Mouse (Mus musculus) myocyte (in vitro differentiated cells): ENCODE measurements around the gene Vdr. TPM values are rescaled to one million over a fixed set of nuclear protein-coding genes. Genes with fewer than 3 reads are reported as not detected.

Experiments
- H3K27me3 ChIP-seq: one replicate; pipeline ENCODE4 v1.6.1; 2011; ENCODE audit not compliant: control insufficient read depth, insufficient read depth, insufficient read length
- H3K36me3 ChIP-seq: one replicate; pipeline ENCODE4 v1.6.1; 2011; ENCODE audit not compliant: control insufficient read depth, insufficient read depth
- H3K4me2 ChIP-seq: one replicate; pipeline ENCODE4 v1.6.1; 2011; ENCODE audit warnings: low read depth, control low read depth
- H3K4me3 ChIP-seq: one replicate; pipeline ENCODE4 v1.5.1; 2011; ENCODE audit warnings: mild to moderate bottlenecking, control low read depth, moderate library complexity
- H3K79me2 ChIP-seq: one replicate; pipeline ENCODE4 v1.6.1; 2011; ENCODE audit not compliant: control insufficient read depth, insufficient read depth
- H3ac ChIP-seq: one replicate; pipeline ENCODE4 v1.6.1; 2011; ENCODE audit not compliant: control insufficient read depth, insufficient read length
- CEBPB ChIP-seq: IDR thresholded peaks from 2 replicates; pipeline ENCODE4 v1.6.1; 2011; ENCODE audit warnings: mild to moderate bottlenecking, moderate library complexity; ENCODE audit not compliant: poor library complexity, insufficient read depth, severe bottlenecking
- E2F4 ChIP-seq: IDR thresholded peaks from one replicate; pipeline ENCODE4 v1.6.1; 2011; ENCODE audit warnings: mild to moderate bottlenecking, control low read depth, moderate library complexity; ENCODE audit not compliant: insufficient read depth
- MAX ChIP-seq: IDR thresholded peaks from one replicate; pipeline ENCODE4 v1.6.1; 2011; ENCODE audit warnings: low read depth, mild to moderate bottlenecking, control low read depth
- MYOD1 ChIP-seq, 3 experiments: IDR thresholded peaks; one replicate each; pipeline ENCODE4 v1.6.1; 2011; ENCODE audit warnings: control low read depth in 2 of 3, low read depth in 2 of 3, mild to moderate bottlenecking in 2 of 3, moderate library complexity in 1 of 3; ENCODE audit not compliant: insufficient read length in 2 of 3, control insufficient read depth in 1 of 3
- MYOG ChIP-seq, 3 experiments: IDR thresholded peaks; one replicate each; pipeline ENCODE4 v1.6.1; 2011; ENCODE audit warnings: control low read depth in 2 of 3, low read depth in 2 of 3, mild to moderate bottlenecking in 2 of 3; ENCODE audit not compliant: insufficient read length in 2 of 3, control insufficient read depth in 1 of 3, insufficient read depth in 1 of 3
- POLR2A ChIP-seq: IDR thresholded peaks from one replicate; pipeline ENCODE4 v1.6.1; 2011; ENCODE audit warnings: low read depth, mild to moderate bottlenecking, control low read depth, moderate library complexity; ENCODE audit not compliant: insufficient read length
- POLR2AphosphoS2 ChIP-seq: IDR thresholded peaks from one replicate; pipeline ENCODE4 v1.6.1; 2011; ENCODE audit warnings: low read depth, control low read depth; ENCODE audit not compliant: insufficient read length
- REST ChIP-seq: IDR thresholded peaks from one replicate; pipeline ENCODE4 v1.6.1; 2011; ENCODE audit warnings: mild to moderate bottlenecking, control low read depth, moderate library complexity; ENCODE audit not compliant: insufficient read depth, insufficient read length
- SRF ChIP-seq: IDR thresholded peaks from one replicate; pipeline ENCODE4 v1.6.1; 2011; ENCODE audit warnings: low read depth; ENCODE audit not compliant: control insufficient read depth, insufficient read length
- TCF12 ChIP-seq: IDR thresholded peaks from one replicate; pipeline ENCODE4 v1.6.1; 2011; ENCODE audit warnings: mild to moderate bottlenecking, control low read depth; ENCODE audit not compliant: poor library complexity, insufficient read depth, severe bottlenecking
- TCF3 ChIP-seq: IDR thresholded peaks from one replicate; pipeline ENCODE4 v1.6.1; 2011; ENCODE audit warnings: low read depth, control low read depth; ENCODE audit not compliant: insufficient read length
- USF1 ChIP-seq: IDR thresholded peaks from one replicate; pipeline ENCODE4 v1.6.1; 2011; ENCODE audit warnings: low read depth, mild to moderate bottlenecking, control low read depth, moderate library complexity
- polyA plus RNA-seq: library from polyadenylated mRNA; unstranded; fragments of >200 nt; fragmentation: generic; extraction: Trizol; gene quantifications from one replicate; pipeline ENCODE4 v1.2.1, GENCODE M21; 2012; ENCODE audit warnings: missing spikeins

Gene Vdr
- polyA plus RNA-seq, 1 experiment, result 9.8 TPM

- H3K79me2 ChIP-seq, result peaks cover 51% of the 10 kb centered on the region
- no peak overlapping the region for H3ac ChIP-seq
- TF ChIP-seq MYOD1 (IDR thresholded peaks at IDR 0.05; ENCODE audit: control insufficient read depth in 1 of 3, insufficient read length in 2 of 3, low read depth in 2 of 3) (no peak), USF1 (no peak), POLR2AphosphoS2 (no peak), CEBPB (no peak), E2F4 (no peak)
- H3K4me2 ChIP-seq, result no peak overlapping the region
- H3K27me3 ChIP-seq, result no peaks in the 10 kb centered on the region
- H3K36me3 ChIP-seq, result no peaks in the 10 kb centered on the region
- no peak overlapping the region for H3K4me3 ChIP-seq
These were observed 89.0 kb downstream of the Vdr start for GRCm38 (mm10) chr15:97821321-97821982.

DNA sequence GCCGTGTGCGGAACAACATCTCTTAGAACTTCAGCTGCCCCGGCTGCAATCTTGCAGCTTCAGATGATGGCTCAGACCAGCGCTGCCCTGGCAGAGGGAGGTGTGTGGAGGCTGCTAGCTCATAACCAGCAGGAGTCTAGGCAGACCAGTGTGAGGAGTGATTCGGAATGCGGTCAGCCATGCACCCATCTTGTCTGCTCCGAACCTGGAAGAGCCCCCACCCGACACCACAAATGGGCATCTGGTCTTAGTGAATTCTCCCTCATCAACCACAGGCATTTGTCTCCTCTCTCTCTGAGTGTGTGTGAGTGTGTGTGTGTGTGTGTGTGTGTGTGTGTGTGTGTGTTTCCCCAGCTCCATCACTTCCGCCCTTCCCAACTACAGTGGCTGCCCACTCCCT is 90.5 kb downstream of the Vdr start:
- H3K36me3 ChIP-seq, result no peaks in the 10 kb centered on the region
- TF ChIP-seq MYOG (IDR thresholded peaks at IDR 0.05; ENCODE audit: control insufficient read depth in 1 of 3, insufficient read depth in 1 of 3, insufficient read length in 2 of 3, low read depth in 2 of 3) (peak in 1 of 3 experiments; percentile 73), SRF (no peak), MYOD1 (IDR thresholded peaks at IDR 0.05; ENCODE audit: control insufficient read depth in 1 of 3, insufficient read length in 2 of 3, low read depth in 2 of 3) (peak in 2 of 3 experiments; percentile 1 to 57)
- no peak overlapping the region for H3K4me3 ChIP-seq
- H3ac ChIP-seq, result no peak overlapping the region
- no peak overlapping the region for H3K4me2 ChIP-seq
- H3K79me2 ChIP-seq, result peaks cover 60% of the 10 kb centered on the region
- H3K27me3 ChIP-seq, result no peaks in the 10 kb centered on the region

DNA sequence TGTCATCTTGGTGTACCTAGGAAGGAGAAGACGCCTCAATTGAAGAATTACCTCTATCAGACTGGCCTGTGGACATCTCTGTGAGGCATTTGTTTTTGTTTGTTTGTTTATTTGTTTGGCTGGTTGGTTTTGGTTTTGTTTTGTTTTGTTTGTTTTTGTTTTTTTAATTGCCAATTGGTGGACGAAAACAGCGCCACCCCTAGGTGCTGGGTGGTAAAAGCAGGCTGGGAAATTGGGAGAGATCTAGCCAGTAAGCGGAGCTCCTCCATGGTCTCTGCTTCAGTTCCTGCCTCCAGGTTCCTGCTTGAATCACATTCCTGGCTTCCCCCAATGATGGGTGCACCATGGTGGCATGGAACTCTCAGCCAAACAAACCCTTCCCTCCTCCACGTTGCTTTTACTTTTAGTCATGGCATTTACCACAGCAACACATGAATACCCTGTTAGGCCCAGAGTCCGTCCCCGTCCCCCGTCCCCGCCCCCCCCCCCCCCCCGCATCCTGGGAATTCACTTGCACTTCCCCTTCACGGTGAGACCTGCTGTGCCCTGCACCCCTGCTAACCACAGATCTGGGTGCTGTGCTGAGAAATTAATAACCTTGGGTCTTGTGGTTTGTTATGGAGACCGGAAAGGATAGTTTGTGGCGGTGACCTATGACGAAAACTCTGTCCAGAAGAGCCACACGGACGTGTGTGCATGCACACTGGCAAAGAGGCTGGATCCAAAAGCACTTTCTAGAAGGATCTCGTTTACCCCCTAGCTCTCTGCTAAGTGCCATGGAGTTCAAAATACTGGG is 94.0 kb downstream of the Vdr start:
- TF ChIP-seq MYOG (IDR thresholded peaks at IDR 0.05; ENCODE audit: control insufficient read depth in 1 of 3, insufficient read depth in 1 of 3, insufficient read length in 2 of 3, low read depth in 2 of 3), result no peak
- TF ChIP-seq TCF12, result no peak
- no peak for TF ChIP-seq POLR2A
- no peak for TF ChIP-seq POLR2AphosphoS2
- TF ChIP-seq REST, result no peak
- no peak for TF ChIP-seq USF1
- TF ChIP-seq E2F4, result no peak
- TF ChIP-seq MYOD1 (IDR thresholded peaks at IDR 0.05; ENCODE audit: control insufficient read depth in 1 of 3, insufficient read length in 2 of 3, low read depth in 2 of 3), result no peak
- no peak for TF ChIP-seq TCF3
- no peak for TF ChIP-seq CEBPB
- no peak for TF ChIP-seq SRF
- TF ChIP-seq MAX, result no peak
- H3K36me3 ChIP-seq, result no peaks in the 10 kb centered on the region

DNA sequence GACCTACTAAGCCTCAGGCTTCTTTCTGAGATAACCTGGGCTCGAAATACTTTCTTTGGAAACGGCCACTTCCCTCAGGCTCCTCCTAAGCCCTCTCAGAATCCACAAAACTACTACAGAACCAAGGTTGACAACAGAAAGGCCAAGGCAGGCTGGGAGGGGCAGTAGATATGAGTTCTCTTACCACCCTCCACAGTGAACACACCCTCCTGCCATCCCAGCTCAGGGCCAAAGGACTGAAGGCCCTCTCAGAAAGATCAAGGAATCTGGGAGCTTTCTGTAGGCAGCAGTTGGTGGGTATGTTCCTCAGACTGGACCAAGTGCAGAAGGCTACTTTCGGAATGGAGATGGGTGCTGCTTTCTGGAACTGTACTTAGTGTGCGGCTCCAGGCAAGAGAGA is 95.2 kb downstream of the Vdr start:
- TF ChIP-seq TCF12 (no peak), USF1 (no peak), MYOD1 (IDR thresholded peaks at IDR 0.05; ENCODE audit: control insufficient read depth in 1 of 3, insufficient read length in 2 of 3, low read depth in 2 of 3) (no peak), SRF (no peak), TCF3 (no peak), MAX (no peak), REST (no peak), MYOG (IDR thresholded peaks at IDR 0.05; ENCODE audit: control insufficient read depth in 1 of 3, insufficient read depth in 1 of 3, insufficient read length in 2 of 3, low read depth in 2 of 3) (no peak)
- H3ac ChIP-seq, result no peak overlapping the region
- no peaks in the 10 kb centered on the region for H3K27me3 ChIP-seq
- no peak overlapping the region for H3K4me3 ChIP-seq
- H3K4me2 ChIP-seq, result no peak overlapping the region
- peaks cover 18% of the 10 kb centered on the region for H3K79me2 ChIP-seq
- no peaks in the 10 kb centered on the region for H3K36me3 ChIP-seq

More for the DNA sequence above, 94.0 kb downstream of the Vdr start:
- H3K27me3 ChIP-seq, result no peaks in the 10 kb centered on the region
- no peak overlapping the region for H3K4me2 ChIP-seq
- no peak overlapping the region for H3K4me3 ChIP-seq
- no peak overlapping the region for H3ac ChIP-seq
- H3K79me2 ChIP-seq, result peaks cover 29% of the 10 kb centered on the region

- no peaks in the 10 kb centered on the region for H3K36me3 ChIP-seq
- TF ChIP-seq MYOG (IDR thresholded peaks at IDR 0.05; ENCODE audit: control insufficient read depth in 1 of 3, insufficient read depth in 1 of 3, insufficient read length in 2 of 3, low read depth in 2 of 3) (peak in 1 of 3 experiments; percentile 40), MYOD1 (IDR thresholded peaks at IDR 0.05; ENCODE audit: control insufficient read depth in 1 of 3, insufficient read length in 2 of 3, low read depth in 2 of 3) (peak in 1 of 3 experiments; percentile 55), REST (no peak)
- peak overlapping the region; percentile 37 for H3K4me2 ChIP-seq
- H3K79me2 ChIP-seq, result peaks cover 15% of the 10 kb centered on the region
- no peak overlapping the region for H3K4me3 ChIP-seq
- no peaks in the 10 kb centered on the region for H3K27me3 ChIP-seq
- no peak overlapping the region for H3ac ChIP-seq
These were observed 95.7 kb downstream of the Vdr start for GRCm38 (mm10) chr15:97814703-97815102.
